Mouse (Mus musculus): Measurements from ENCODE around the gene Xrcc4.
A peak's percentile ranks its signal among the peaks of the same experiment; 100 is the strongest.
"Not testable (repeated sequence)": the region's sequence is repeated elsewhere in the genome, so short reads cannot be mapped to it uniquely, and the experiment has no call there.

Xrcc4 gene

DNA sequence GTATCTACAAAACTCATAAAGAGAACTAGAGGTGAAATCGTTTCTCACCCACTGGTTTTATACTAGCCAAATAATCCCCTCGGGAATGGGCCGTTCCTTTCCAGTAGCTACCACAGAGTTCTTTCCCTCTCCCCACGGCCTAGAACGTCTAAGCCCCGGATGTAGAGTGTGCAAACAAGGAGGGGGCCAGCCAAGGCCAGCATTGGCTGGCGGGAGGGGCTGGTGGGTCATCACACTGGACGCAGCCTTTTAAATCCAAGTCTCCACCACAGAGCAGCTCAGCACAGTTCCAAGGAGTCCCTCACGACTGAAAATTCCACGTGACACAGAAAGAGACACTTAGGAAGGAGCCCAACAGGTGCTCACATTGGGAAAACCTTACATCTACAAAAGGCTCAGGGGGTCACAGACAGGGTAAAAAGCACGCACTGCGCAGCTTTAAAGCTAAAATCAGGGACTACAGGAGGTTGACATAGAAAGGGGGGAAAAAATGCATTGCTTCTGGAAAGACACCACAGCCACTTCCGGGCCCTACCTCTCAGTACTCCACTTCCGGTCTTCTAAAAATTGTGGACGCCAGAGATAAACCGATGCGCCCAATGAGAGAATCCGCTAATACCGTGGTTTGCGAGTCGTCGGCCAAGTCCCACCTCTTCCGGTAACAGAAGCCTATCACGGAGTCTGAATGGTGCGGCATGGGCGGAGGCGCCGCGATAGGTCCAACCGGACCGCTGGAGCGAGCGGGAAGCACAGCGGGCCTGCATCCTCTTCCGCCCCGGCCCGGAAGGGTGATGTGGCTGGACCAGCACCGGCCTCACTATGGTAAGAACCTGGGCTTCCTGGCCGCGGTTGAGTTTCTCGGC lies at the start of gene Xrcc4, which contains the start of gene Tmem167:
Gene Xrcc4, minus strand, starts transcription at position 647 of the 863 bp plus-strand sequence.
Gene Tmem167, plus strand, starts transcription at position 162 of the 863 bp plus-strand sequence.
- peak; percentile 85 to 87 for DNase-seq (ENCODE audit: low read depth in 2 of 2, low spot score in 2 of 2)

DNA sequence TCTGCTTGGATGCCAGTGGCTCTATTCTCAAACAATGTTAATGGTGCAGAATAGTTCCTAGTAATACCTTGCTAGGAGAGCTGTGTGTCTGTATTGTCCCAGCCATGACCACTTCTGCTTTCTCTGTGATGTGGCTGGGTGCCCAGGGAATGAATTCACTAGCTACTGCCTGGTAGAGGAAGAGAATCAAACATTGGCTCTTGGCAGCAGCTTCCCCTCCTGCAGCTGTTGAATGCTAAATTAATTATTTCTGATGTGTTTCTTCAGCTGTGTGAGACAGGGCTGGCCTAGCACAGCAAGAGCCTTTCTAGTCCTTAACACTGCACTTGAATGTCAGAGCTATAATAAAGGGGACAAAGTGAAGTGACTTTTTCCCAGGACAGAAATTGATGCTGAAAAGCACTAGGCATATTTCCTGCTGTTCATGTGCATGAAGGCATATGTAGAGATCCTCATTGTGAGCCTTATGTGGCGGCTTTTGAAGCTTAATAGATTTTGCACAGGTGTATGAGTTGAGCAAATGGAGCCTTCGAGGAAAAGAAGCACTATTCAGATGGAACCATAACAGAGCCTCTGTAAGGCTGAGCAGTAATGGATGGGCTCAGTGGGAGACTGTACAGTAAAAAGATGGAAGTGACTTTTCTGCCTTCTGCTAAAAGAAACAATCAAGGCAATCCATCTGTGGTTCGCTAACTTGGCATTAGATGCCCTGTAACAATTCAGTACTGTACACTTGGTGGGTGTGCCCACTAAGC lies 46.9 kb upstream of the Xrcc4 start:
- no peak for DNase-seq (ENCODE audit: low read depth in 2 of 2, low spot score in 2 of 2)

DNA sequence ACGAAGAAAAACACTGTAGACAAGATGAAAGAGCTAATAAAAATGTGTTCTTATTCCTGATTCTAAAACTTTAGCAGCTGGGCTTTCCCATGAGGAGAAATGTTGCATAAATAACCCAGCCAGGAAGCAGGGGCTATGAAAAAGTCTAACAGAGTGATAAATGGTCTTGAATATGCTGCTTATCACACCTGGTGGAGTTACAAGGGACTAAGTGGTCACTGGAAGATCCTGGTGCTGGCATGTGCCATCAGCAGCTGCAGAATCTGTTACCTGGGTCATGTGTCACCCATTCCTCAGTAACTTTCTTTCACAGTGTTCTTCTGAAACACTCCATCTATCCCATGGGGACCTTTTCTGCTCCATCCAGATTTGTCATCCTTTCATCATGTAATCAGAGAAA lies 22.3 kb upstream of the Xrcc4 start:
- DNase-seq (ENCODE audit: low read depth in 2 of 2, low spot score in 2 of 2): no peak

DNA sequence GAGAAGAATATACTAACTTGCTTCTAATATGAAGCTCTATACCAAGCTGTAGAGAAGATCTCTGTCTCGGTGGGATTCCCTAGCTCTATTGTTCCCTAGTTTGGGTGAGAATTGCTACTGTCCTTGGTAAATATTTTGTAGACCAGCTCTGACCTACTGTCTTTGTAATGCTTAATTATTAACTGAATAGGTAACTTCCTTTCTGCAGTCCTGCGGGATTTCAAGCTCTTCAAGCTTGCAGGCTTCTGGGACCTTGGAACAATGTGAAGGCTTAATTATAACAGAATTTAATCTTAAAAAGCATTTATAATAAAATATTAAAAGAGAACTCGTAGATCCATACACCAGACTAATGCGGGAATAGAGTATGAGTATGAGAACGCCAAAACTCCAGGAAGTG lies 19.3 kb upstream of the Xrcc4 start:
- DNase-seq (ENCODE audit: low read depth in 2 of 2, low spot score in 2 of 2): not testable (repeated sequence)

DNA sequence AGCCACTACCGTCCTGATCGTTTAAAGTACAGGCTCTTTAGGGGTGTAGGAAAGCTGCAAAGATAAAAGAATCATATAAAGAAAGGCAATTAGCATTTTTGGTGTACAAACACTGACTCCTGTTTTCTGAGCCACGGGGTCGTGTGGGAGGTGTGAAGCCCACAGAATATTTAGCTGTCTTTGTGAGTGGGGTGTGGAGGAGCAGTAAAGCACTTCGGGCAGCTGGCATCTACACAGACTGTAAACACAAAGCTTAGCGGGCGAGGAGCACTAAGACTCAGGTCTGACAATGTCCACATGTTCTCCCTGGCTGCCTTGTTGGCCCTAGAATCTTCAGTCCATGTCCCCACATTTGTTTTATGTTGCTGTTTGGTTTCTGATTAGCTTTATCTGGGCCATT lies 16.7 kb upstream of the Xrcc4 start:
- no peak for DNase-seq (ENCODE audit: low read depth in 2 of 2, low spot score in 2 of 2)

DNA sequence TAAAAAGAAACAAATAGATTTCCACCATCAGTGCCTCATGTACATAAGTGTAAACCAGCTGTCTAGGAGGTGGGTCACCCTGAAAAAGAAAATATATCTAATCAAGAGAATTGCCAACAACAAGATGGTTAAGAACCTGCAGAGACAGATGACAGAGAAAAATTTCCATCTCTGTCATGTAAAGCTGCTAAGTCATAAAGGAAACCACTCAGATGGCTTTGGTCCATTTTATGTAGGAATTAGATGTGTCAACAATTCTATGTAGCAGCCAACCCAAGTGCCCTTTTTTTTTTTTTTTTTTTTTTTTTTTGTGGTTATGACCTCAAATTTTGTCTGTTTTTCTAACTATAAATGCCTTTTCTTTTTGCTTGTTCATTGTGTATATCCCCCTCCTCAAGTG lies 12.1 kb upstream of the Xrcc4 start:
- DNase-seq (ENCODE audit: low read depth in 2 of 2, low spot score in 2 of 2): no peak

DNA sequence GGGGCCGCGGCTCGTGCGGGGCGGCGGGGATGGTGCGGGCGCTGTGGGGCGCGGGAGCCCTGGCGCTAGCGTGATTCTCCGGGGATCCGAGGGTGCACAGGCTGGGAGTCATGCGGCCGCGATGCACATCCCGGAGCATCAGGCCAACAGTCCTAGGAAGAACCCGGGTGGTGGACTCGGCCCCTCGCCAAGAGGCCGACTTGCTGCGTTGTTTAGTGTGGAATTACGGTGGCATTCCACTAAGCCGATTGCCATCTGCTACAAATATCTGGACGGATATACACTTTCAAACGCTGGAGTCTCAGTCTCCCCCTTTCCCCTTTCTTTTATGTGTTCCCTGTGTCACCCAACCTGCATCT lies 396 bp upstream of the Xrcc4 start:
- no peak for DNase-seq (ENCODE audit: low read depth in 2 of 2, low spot score in 2 of 2)

DNA sequence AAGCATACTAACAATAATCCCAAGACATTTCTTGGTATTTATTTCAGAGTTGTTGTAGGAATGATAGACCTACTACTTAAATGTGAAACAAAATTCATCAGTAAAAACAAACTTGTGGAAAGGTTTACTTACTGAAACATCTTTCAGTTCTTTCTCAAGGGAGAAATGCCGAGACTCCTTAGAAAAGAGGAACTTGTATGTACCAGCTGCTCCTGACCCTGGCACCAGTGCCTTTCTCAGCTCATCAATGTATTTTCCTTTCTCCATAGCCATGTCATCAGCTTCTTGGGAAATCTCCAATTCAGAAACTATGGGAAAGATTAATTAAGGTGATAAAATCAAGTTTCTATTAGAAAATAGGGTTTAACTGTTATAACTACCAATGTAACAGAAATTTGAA lies 27.5 kb downstream of the Xrcc4 start:
- DNase-seq (ENCODE audit: low read depth in 2 of 2, low spot score in 2 of 2): no peak

DNA sequence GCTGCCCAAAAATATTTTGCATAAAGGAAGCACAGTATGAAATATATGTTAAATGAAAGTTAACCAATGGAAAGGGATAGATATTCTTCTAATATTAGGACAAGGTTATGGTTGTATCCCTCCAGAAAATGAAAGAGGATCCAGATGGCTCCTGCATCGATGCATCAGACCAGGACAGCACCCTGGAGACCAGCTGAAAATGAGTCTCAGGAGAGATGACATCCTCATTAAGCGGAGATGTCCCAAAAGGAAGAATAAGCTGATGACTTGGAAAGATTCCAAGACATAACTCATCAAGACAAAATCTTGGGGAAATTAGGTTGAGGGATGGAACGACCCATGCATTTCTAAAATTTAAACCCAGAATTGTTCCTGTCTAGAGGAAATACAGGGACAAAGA lies 37.0 kb downstream of the Xrcc4 start:
- DNase-seq (ENCODE audit: low read depth in 2 of 2, low spot score in 2 of 2): no peak

DNA sequence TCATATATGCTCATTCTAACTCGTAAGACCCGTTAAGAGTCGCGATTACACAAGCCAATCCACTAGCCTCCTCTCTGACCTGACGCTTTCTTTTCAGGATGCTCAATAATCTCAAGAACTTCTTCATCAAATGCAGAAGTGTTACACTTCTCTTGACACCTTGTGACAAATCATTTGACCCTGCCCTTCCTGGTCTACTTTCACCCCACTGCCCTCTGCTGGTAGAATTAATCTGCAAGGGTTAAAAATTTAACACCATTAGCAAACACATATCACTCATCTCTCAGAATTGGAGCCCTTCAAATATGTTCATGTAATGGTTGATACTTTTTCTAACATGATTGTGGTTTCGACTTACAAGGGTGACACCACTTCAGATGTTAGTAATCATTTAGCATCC lies 37.7 kb downstream of the Xrcc4 start:
- no peak for DNase-seq (ENCODE audit: low read depth in 2 of 2, low spot score in 2 of 2)

DNA sequence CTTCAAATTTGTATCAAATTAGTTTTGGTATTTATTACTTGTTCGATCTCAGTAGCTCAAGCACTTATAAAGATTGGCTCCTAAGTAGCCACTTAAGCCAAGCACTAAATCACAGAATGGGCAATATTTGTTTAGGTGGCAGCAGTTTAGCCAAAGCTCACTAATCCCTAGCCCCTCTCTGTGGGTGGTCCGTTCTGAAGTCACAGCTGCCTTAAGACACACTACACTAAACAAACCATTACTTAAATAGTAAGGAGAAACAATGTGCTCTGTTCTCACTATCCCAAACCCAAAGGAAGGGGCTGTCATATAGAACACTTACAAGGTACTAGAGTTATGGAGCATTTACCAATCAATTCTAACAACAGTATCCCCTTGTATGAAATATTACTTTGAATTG lies 49.8 kb downstream of the Xrcc4 start:
- no peak for DNase-seq (ENCODE audit: low read depth in 2 of 2, low spot score in 2 of 2)

DNA sequence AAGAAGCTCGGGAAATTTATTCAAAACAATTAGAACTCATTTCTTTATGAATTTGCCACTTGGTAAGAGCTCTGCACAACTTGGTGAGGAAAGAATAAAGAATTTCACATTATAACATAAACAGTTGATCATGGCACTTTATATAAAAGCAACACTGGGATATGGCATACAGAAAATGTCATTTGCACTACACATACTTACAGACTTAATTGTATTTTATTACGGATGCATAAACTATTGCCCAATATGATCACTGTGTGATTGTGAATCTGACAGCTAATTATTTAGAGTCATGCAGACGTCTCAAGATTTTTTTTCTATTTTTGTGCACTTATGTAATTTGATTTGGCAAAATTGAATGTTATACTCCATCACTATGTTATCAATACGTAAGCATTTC lies 56.4 kb downstream of the Xrcc4 start:
- no peak for DNase-seq (ENCODE audit: low read depth in 2 of 2, low spot score in 2 of 2)

DNA sequence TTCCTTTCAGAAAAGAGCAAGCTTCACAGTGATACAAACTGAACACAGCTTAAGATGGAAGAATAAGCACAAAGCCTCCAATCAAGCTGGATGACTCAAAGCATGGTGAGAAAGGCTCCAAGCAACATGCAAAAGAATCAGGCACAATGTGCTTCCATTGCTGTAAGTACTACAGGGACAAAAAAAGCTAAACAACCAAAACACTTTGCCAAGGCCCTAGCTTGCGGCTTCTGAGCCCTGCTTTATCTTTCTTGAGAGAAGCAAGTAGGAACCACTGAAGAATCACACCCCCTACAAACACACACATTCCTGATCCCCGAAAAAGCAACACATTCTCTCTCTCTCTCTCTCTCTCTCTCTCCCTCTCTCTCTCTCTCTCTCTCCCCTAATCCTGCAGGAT lies 56.9 kb downstream of the Xrcc4 start:
- DNase-seq (ENCODE audit: low read depth in 2 of 2, low spot score in 2 of 2): no peak

DNA sequence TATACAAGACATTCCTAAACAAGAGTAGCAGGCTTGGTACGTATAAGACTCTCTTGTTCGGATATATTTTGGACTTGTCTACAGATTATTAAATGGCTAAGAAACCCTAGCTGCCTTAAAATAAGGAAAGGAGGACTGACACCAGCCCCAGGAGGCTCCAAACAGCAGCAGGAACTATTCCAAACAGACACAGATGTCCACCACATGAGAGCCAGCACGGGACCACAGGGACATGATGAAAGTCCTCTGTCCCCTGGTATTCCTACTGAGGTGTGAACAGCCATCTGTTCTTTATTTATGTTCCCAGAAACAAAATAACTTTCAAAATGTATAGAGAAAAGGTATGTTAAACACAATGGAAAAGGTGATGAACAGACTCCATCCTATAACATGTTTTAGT lies 58.5 kb downstream of the Xrcc4 start:
- no peak for DNase-seq (ENCODE audit: low read depth in 2 of 2, low spot score in 2 of 2)

DNA sequence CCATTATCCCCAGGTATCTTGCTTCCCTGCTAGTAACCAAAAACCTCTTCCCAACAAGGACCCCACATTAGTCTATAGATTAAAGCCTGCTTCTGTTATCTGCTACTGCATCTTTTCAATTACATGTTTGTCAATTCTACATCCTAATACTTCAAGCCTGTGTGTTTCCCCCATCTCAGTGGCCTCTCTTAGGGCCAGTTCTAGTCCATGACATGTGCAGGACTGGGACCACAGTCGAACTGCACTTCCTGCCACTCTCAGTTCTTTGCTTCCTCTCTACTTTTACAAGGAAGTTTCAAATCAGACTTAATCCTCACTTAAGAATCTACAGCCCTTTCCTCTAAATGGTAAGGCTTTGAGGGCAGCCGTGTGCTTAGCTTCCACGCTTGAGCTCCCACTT lies 76.8 kb downstream of the Xrcc4 start:
- no peak for DNase-seq (ENCODE audit: low read depth in 2 of 2, low spot score in 2 of 2)

DNA sequence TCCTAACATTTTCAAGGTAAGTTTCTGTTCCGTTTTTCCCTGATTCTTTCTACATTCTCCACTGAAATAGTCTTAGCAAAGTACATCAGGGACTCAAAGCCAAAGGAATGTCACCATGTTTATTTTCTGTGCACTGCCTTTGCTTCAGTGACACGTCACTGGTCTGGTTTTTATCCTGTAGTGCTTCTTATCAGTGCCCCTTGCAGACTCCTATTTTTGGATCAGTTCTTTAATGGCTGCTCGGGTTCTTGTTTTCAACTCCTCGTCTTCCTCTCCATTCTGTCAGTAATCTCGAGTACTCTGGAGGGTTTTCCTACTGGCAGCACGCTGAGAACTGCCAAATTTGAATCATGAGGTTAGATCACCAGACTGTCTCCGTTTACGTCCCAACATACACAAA lies 77.2 kb downstream of the Xrcc4 start:
- DNase-seq (ENCODE audit: low read depth in 2 of 2, low spot score in 2 of 2): no peak

DNA sequence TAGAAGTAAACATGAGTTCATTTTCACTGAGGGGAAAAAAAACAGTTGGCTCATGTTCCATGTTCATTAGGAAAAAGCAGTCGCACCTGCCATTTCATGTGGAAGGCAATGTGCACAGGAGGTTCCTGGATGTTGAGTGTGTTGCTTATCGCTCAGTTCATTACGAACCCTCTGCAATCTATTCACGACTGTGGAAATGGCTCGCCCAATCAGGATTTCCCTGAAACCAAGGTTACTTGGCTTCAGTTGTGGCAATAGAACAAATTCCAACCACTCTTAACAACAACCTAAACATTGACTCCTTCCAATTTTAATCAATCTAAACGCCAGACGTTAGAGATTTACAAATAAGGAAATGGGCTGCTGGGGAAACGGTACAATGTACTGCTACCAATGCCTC lies 78.3 kb downstream of the Xrcc4 start:
- DNase-seq (ENCODE audit: low read depth in 2 of 2, low spot score in 2 of 2): no peak

DNA sequence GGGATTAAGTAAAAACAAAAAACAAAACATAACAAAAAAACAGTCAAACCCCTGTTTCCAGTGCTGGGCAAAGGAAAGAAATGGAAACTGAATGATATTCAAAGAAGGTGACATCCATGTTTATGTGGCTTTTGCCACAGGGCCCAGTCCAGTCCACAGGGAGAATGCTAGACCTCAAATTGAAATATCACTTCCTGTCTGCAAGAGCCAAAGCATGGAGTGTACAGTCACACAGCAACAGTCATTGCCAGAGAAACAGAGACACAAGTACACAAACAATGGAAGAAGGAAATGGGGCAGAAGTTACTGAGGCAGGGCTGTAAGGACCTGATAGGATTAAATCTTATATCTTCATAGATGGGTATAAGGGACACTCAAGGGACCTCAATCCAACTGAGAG lies 79.6 kb downstream of the Xrcc4 start:
- DNase-seq (ENCODE audit: low read depth in 2 of 2, low spot score in 2 of 2): no peak

DNA sequence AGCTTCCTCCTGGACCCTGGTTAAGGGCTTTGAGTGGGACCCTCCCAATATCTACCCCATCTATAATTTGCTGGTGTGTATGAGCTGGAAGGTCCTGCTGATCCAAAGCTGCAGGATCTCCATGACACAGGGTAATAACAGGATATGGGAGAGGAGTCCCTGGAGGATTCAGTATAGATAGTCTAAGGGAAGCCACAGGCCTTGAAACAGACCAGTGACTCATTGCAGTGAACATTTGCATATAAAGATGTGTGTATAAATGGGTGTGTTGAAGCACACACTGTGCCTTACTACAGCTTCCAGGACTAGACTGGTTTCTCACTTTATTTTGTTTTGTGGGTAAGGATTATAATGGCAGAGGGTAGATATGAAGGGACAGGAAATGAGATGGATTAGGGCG lies 83.8 kb downstream of the Xrcc4 start:
- no peak for DNase-seq (ENCODE audit: low read depth in 2 of 2, low spot score in 2 of 2)

DNA sequence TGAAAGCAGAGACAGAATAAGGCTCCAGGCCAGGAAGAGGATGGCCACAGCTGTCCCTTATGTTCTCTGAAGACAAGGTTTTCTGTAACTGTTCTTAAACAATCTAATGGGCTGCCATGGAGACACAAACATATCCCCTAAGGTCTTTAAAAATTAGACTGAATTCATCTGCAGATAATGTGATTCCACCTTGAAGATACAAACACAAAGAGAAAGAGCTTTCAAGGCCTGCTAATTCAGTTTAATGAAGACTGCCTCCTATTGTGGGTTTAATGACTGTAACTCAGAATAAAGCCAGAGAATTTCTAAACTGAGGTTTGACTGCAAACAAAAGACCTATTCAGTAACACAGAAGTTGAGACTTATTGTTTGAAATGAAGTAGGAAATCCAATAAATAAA lies 91.9 kb downstream of the Xrcc4 start:
- no peak for DNase-seq (ENCODE audit: low read depth in 2 of 2, low spot score in 2 of 2)

DNA sequence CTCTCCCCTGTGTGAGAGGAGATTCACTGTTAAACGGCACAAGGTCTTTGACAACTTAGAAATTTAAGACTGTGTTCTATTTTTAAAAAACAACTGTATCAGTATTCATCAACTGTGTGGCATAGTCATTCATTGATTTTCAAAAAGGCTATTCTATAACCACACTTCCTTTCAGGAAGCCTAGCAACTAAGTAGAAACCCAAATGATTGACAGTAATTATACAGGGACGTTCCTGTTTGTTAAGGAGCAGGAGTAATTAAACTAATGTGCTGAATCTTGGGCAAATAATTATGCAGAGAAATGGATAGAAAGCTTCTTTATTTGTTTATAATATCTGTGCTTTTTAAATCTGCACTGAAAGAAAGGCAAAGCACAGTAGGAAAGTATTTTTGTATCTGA lies 103.3 kb downstream of the Xrcc4 start:
- no peak for DNase-seq (ENCODE audit: low read depth in 2 of 2, low spot score in 2 of 2)

DNA sequence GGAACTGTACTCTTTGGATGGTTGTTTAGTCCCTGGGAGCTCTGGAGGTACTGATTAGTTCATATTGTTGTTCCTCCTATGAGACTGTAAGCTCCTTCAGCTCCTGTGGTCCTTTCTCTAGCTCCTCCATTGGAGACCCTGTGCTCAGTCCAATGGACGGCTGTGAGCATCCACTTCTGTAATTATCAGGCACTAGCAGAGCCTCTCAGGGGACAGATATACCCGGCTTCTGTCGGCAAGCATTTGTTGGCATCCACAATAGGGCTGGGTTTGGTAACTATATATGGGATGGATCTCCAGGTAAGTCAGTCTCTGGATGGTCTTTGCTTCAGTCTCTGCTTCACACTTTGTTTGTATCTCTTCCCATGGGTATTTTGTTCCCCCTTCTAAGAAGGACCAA lies 118.5 kb downstream of the Xrcc4 start:
- no peak for DNase-seq (ENCODE audit: low read depth in 2 of 2, low spot score in 2 of 2)

DNA sequence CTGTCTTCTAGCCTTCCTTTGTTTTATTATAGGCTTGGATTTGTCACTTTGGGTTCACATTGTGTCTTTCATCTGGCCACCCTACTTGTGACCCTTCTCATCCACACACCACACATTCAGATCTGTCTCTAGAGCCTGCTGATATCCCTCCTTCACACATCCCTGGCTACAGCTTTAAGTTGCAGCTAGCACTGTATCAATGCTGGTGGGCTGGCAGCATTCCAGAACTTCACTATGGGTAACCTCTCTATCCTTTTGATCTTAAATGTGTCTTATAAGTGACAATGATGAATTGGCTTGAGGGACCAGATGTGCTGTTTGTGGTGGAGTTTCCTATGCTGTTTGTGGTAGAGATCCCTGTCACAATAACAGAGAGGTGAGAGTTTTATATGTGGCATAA lies 120.7 kb downstream of the Xrcc4 start:
- DNase-seq (ENCODE audit: low read depth in 2 of 2, low spot score in 2 of 2): no peak

All from CD8-positive naive resting alpha-beta T cell, adult 2 months (primary cell).